Mouse (Mus musculus) embryo, embryonic 10.5 days (tissue): ENCODE measurements at regions not wholly inside any gene's neighbourhood (a gene's known extent, or its start where the extent isn't known, plus 50 kb on each side); places are given as distances from the start of the nearest gene placed in this dataset.

Experiments used
- DNase-seq: peaks from one replicate; pipeline ENCODE4 v3.0.0-alpha.2; 2015; ENCODE audit warnings: low spot score

DNA sequence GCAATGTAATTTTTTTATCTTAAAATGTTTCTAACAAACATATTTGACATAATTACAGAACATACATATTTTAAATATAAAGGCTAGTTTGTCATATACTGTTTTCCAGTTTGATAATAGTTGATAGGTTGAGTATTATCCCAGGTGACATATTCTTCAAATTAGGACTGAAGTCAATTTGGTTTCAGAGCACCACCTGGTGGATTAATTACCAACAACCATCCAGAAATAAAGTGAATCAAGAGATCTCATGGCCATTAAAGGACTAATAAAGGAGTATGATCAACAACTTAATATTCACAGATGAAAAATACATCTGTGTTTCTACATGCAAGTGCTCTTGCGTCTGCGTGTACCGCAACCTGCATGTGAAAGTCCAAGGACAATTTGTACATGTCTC is 50.3 kb upstream of the Nmu start:
- DNase-seq: peak; percentile 20

DNA sequence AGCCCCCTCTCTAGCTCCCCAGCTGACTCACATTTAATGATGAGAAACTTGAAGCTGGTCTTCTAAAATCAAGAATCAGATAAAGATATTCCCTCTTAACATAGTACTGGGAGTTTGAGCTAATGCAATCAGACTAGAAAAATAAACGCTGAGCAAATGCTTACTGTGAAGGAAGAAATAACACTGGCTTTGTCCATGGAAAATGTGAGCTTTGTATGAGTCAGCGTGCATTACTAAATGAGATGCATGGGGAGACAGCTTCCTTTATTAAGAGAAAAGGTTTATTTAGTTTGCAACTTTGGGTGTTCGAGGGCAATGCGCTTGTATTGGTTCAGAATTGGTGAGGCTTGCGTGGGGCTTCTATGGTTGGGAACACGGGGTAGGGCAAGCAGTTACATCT is 52.7 kb upstream of the Nmu start:
- no peak for DNase-seq

DNA sequence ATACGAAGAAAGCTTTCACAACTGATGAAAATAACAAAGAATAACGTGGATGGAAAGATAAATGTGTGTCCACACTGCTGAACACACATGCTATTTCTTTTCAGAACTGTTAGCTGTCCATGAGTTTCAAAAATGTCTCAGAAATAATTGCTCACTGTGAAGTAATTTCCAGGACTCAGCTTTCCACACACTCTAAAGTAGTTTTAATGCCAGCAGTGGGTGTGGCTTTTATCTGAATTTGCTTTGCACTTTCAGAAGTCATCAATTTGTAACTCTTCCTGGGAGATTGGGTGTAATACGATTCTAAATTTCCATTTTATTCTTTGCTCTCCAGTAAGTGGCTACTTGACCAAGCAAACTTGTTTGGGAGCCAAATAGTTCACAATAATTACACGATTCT is 53.5 kb upstream of the Nmu start:
- no peak for DNase-seq

DNA sequence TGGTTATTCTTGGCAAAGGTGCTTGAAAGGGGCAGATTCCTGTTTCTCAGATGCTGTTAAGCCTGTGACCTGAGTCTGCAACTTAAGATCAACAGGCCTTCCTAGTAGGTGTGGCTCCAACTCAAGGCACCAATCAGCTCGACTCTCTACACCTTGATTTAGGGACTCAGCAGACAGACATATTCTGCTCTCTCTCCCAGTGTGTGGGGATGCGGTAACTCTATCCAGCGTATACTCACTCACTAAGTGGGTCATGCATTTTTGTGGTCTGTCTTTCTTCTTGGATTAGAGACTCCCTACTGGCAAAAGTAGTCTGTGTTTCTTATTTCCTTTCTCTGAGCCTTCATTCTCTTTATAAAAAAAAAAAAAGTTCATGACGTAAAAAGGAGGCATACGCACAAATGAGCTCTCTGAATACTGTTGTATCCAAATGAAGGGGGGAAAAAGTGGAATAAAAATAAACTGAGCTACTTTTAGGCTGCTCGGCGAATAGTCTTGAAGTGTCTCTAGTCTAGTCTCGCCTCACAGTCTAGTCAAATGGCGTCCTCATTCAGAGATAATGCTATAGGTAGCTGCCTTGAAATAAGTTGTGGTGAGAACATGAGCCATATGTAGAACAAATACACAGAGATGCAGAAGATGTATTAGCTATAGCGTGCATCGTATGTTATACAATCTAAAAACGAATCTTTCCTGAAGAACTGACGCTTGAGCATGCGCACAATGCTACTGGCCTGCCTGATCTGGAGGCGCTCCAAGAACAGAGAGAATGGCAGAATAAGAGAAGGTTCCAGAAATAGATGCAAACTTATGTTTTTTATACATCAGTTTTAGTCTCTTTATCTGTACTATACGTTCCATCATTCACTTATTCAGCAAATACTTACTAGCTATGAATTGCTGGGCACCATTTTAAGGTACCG is 55.6 kb upstream of the Nmu start:
- peak; percentile 1 for DNase-seq

DNA sequence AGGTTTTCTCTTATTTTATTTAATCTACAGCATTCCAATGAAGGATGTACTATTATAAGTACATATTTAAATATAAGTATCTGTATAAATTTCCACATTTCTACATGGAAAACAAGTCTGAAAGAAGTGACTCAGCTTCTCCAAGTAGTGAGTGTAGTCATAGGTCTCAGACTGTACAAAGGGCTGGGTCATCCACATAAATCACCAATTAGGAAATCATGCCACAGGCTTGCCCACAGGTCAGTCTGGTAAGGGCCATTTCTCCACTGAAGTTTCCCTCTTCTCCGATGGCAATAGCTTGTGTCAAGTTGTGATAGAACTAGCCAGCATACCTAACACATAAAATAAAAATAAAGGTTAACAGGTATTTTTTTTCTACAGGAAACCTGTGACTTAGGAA is 56.3 kb upstream of the Nmu start:
- no peak for DNase-seq

DNA sequence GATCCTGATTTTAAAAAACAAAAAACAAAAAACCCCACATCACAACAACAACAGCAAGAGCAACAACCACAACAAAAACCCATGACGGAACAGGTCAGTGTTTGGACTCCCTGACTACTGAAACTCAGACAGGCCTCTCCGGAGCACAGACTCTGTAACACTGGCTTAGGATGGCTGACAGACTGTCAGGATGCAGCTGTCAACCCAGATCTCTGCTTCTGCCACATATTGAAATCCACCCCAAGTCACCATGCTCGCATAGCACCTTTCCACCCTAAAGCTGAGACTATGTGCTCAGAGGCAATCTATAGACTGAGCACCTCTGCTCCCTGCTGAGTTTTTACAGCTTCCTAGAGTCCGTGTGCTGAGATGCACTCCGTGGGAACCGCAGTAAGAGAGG is 57.0 kb upstream of the Nmu start:
- no peak for DNase-seq

DNA sequence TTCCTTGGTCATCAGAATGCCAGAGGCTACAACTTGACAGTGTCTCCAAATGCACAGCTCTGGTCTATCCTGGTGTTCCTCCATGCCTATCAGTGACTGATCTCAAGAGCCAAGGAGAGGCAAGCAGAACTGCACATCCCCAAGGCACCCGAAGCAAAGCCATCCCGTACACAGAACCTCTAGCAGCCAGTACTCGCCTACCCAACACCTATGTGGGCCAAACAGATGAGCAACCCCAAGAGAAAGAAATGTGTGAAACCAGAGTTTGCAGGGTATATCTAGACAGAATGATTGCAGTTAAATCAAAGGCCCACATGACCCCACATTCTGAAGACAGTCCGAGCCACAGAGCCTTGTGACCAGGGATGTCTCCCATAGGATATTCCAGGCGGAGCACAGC is 60.0 kb upstream of the Nmu start:
- DNase-seq: no peak

DNA sequence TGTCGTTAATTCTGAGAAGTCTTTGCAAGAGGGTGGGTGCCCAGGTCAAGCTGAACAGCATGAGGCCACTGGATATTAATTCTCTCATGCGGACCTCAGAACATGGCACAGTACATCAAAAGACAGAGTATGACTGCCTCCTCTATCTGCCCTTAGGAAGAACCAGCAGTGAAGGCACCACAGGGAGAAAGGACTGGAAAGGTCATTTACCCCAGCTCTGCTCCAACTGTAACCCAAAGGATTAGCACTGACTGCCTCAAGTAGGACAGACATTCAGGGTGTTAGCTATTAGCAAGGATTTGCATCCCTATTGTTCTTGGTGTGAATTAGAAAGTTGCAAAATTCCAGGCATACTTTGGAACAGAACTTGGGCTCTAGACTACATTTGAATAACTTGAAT is 58.2 kb upstream of the Gm7271 start:
- DNase-seq: no peak

DNA sequence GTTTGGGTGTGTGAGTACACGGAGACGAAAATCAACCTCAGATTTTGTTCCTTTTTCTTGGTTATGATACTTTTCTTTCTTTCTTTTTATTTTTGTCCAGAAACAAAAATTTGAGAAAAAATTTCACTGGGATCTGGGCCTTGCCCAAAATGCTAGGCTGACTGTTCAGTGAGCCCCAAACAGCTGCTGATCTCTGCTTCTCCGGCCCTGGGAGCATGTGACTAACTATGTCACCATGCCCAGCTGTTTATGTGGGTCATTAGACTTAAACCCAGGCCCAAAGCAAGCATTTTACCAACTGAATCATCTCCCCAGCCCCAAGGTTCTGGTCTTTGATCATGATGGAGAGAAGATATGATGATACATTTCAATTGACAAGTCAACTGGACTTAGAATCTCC is 56.3 kb upstream of the Gm7271 start:
- DNase-seq: no peak

DNA sequence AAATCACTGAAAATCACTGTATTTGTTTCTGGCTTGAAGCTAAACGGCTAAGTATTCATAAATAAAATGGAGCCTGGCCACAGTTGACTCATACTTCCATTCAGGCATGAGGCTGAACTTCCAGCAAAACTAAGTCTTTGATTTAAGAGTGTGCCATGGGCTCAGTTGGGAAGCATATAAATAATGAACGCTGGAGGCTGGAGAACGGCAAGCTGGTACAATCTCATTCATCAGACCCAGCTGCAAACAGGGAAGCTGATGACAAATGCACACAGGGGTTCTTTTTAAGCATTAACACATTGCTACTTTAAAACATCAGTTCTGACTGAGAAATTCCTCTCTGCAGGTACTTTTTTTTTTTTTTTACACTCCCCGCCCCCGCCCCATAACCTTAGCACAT is 54.4 kb upstream of the Gm7271 start:
- peak; percentile 8 for DNase-seq

DNA sequence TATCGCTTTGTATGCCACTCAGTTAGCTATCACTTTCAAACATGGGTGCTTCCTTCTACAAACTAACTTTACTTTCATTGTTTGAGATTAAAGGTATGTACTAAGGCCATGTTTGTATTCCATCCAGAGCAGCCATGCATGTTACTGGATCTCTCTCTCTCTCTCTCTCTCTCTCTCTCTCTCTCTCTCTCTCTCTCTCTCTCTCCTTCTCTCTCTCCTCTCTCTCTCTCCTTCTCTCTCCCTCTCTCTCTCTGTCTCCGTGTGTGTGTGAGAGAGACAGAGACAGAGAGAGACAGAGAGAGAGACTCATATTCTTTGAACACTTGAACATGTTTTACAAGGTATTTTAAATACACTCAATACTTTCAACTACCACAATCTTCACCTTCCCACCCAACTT is 50.2 kb upstream of the Gm7271 start:
- DNase-seq: no peak
